Mouse (Mus musculus): ENCODE measurements around the gene C2cd4b. TPM values are rescaled to one million over a fixed set of nuclear protein-coding genes. Genes with fewer than 3 reads are reported as not detected.
"Not testable (repeated sequence)": the region's sequence is repeated elsewhere in the genome, so short reads cannot be mapped to it uniquely, and the experiment has no call there.

C2cd4b gene
- polyA plus RNA-seq, 1 experiment from 2014 or later = 2.3 TPM

DNA sequence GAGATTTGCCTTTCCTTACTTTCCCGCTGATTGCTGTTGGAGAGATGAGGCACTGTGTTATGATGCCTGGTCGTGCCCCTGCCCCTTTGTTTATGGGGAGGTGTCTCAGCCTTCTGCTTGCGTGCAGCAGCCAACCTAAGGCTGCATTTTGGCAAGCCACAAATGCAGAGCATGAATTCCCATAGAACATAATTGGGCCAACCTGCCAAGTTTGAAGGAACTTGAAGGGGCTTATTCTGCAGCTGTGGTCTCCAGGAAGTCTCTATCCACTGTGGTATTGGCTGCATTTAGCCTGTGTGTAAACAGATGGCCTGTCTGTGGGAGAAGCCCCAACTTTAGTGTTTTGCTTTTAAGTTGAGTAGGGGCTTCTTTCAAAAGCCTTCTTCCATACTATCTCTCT lies 4.5 kb upstream of the C2cd4b start:
- H3K9me3 ChIP-seq = no peaks in the 10 kb centered on the region
- peaks cover 19% of the 10 kb centered on the region for H3K27me3 ChIP-seq (ENCODE audit: insufficient read depth, poor library complexity, severe bottlenecking)
- H3K27ac ChIP-seq = no peak overlapping the region
- 78% methylated on average over 3 of the region's 3 CpGs for WGBS
- H3K4me3 ChIP-seq = no peak overlapping the region
- H3K36me3 ChIP-seq = no peaks in the 10 kb centered on the region
- H3K4me1 ChIP-seq = peaks cover 18% of the 10 kb centered on the region
- no peak for DNase-seq (ENCODE audit: low spot score)

DNA sequence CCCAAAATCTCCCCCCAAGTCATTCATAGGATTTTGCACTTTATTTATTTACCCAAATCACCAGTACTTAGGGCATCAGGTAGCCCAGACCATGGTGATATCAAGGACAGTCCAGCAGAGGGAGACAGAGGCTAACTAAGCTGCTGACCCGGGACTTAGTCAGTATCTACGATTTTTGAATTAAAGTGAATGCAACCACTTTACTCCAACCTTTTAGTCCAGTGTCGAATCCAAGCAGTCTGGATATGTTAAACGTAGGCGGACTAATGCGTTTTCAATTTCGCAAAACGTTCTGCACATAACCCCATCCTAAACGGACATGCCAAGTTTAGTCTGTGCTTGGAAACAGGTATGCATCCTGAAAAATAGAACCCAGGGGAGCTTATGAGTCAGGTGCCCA lies 551 bp upstream of the C2cd4b start:
- Histone ChIP-seq H3K27me3 (ENCODE audit: insufficient read depth, poor library complexity, severe bottlenecking) (peaks cover 32% of the 10 kb centered on the region), H3K4me3 (peak overlapping the region; percentile 71), H3K4me1 (peaks cover 18% of the 10 kb centered on the region), H3K9me3 (peaks cover 3% of the 10 kb centered on the region; the same call in 1 of the 2 replicates), H3K27ac (no peak overlapping the region), H3K36me3 (no peaks in the 10 kb centered on the region)
- no peak for DNase-seq (ENCODE audit: low spot score)
- 5% methylated on average over 9 of the region's 9 CpGs for WGBS

DNA sequence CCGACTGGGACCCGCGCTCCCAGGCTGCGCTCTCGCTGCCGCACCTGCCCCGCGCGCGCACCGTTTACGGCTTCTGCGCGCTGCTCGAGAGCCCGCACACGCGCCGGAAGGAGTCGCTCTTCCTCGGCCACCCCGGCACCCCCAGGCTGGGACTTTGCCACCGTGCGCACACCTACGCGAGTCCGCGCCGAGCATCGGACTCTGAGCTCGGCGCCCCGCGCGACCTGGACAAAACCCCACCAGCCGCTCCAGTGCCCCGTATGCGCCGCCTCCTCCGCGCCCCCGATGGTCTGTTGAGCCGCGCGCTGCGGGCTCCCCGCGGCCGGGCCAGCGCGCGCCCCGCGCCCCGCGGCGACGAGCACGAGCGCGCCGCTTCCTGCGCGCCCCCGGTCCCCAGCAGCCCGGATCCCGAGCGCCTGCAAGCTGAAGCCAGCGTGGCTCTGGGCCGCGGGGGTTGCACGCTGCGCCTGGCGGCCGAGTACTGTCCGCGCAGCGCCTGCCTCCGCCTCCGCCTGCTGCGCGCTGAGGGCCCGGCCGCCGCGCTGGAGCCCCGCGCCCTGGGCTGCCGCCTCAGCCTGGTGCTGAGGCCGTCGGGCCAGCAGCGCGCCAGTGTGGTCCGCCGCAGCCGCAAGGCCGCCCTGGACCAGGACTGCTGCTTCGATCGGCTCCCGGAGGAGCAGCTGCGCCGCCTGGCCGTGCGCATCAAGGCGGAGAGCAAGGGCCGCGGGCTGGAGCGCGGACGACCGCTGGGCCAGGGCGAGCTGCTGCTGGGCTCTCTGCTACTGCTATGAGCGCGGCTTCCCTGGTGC lies 923 bp downstream of the C2cd4b start:
- peaks cover 16% of the 10 kb centered on the region for H3K4me1 ChIP-seq
- H3K36me3 ChIP-seq, H3K9me3 ChIP-seq: not testable (repeated sequence)
- peak overlapping the region; percentile 71 for H3K4me3 ChIP-seq
- WGBS = 2% methylated on average over 107 of the region's 114 CpGs
- H3K27me3 ChIP-seq (ENCODE audit: insufficient read depth, poor library complexity, severe bottlenecking) = peaks cover 32% of the 10 kb centered on the region
- H3K27ac ChIP-seq = peak overlapping the region; percentile 86
- DNase-seq (ENCODE audit: low spot score) = peak; percentile 81

DNA sequence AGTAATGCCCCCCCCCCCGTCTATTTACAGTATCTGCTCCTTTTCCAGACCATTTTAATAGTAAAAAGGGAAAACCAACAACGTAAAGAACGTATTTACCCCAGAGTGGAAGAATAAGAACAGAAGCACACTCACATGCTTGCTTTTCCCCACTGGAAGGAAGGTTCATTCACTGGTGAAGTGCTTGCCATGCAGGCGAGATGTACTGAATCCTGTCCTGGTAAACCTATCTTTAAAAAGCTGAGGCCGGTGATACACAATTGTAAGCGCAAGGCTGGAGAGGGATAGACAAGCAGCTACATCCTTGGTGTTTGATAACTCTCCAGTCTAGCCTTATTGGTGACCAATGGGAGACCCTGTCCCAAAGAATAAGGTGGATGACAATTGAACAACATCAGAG lies 1.8 kb downstream of the C2cd4b start:
- Histone ChIP-seq H3K27ac (peak overlapping the region; percentile 86; the same call in 1 of the 2 replicates), H3K9me3 (peaks cover 3% of the 10 kb centered on the region; the same call in 1 of the 2 replicates), H3K36me3 (no peaks in the 10 kb centered on the region), H3K4me1 (peaks cover 21% of the 10 kb centered on the region), H3K27me3 (ENCODE audit: insufficient read depth, poor library complexity, severe bottlenecking) (peaks cover 32% of the 10 kb centered on the region), H3K4me3 (peak overlapping the region; percentile 71)
- DNase-seq (ENCODE audit: low spot score) = peak; percentile 69
- WGBS = 61% methylated on average over 6 of the region's 6 CpGs

- H3K27me3 ChIP-seq (ENCODE audit: insufficient read depth, poor library complexity, severe bottlenecking) = peaks cover 23% of the 10 kb centered on the region
- H3K27ac ChIP-seq = no peak overlapping the region
- peak; percentile 67 for DNase-seq (ENCODE audit: low spot score)
- peaks cover 34% of the 10 kb centered on the region for H3K4me1 ChIP-seq
- WGBS = 72% methylated on average over 4 of the region's 4 CpGs
- H3K4me3 ChIP-seq = no peak overlapping the region
- peaks cover 3% of the 10 kb centered on the region; the same call in 1 of the 2 replicates for H3K9me3 ChIP-seq
- no peaks in the 10 kb centered on the region for H3K36me3 ChIP-seq
These were observed 4.1 kb downstream of the C2cd4b start for GRCm38 (mm10) chr9:67763326-67763725.

DNA sequence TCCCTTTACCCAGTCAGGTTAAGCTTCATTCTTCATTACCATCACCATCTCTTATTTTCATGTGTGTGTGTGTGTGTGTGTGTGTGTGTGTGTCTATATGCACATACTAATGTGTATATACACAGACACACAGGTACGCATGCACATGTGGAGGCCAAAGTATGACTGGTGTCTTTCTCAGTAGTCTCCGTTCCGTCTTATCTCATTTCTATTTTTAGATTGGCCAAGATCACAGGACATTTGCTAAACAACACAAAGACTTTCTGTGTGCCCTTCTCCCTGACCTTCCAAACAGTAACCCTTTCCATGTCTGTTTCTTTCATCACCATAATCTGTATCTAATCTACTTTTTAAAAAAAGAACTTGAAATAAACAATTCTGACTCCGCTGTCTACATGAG lies 7.2 kb downstream of the C2cd4b start:
- Histone ChIP-seq H3K36me3 (no peaks in the 10 kb centered on the region), H3K4me3 (no peak overlapping the region), H3K9me3 (peaks cover 3% of the 10 kb centered on the region; the same call in 1 of the 2 replicates), H3K27ac (peak overlapping the region; percentile 88), H3K27me3 (ENCODE audit: insufficient read depth, poor library complexity, severe bottlenecking) (peaks cover 2% of the 10 kb centered on the region; the same call in 1 of the 2 replicates), H3K4me1 (peaks cover 22% of the 10 kb centered on the region)
- DNase-seq (ENCODE audit: low spot score) = peak; percentile 62
- WGBS = 23% methylated on average over 4 of the region's 4 CpGs

GRCm38 (mm10) chr9:67766948-67767347 lies 7.7 kb downstream of the C2cd4b start:
- H3K9me3 ChIP-seq = peaks cover 3% of the 10 kb centered on the region; the same call in 1 of the 2 replicates
- H3K27ac ChIP-seq = peak overlapping the region; percentile 88
- DNase-seq (ENCODE audit: low spot score) = no peak

GRCm38 (mm10) chr9:67768843-67769242 lies 9.6 kb downstream of the C2cd4b start:
- WGBS = 82% methylated on average over 4 of the region's 4 CpGs
- DNase-seq (ENCODE audit: low spot score) = no peak
- H3K27me3 ChIP-seq (ENCODE audit: insufficient read depth, poor library complexity, severe bottlenecking) = no peaks in the 10 kb centered on the region
- H3K4me3 ChIP-seq = no peak overlapping the region
- no peaks in the 10 kb centered on the region for H3K9me3 ChIP-seq
- no peak overlapping the region for H3K27ac ChIP-seq
- H3K4me1 ChIP-seq = peaks cover 28% of the 10 kb centered on the region
- H3K36me3 ChIP-seq = no peaks in the 10 kb centered on the region

More at GRCm38 (mm10) chr9:67766948-67767347, 7.7 kb downstream of the C2cd4b start:
- Histone ChIP-seq H3K27me3 (ENCODE audit: insufficient read depth, poor library complexity, severe bottlenecking) (no peaks in the 10 kb centered on the region), H3K4me1 (peaks cover 28% of the 10 kb centered on the region), H3K4me3 (no peak overlapping the region; the same call in 1 of the 2 replicates), H3K36me3 (no peaks in the 10 kb centered on the region)
- WGBS = 33% methylated on average over 3 of the region's 3 CpGs

GRCm38 (mm10) chr9:67769401-67769800 lies 10.2 kb downstream of the C2cd4b start:
- Histone ChIP-seq H3K36me3 (no peaks in the 10 kb centered on the region), H3K27me3 (ENCODE audit: insufficient read depth, poor library complexity, severe bottlenecking) (peaks cover 4% of the 10 kb centered on the region; the same call in 1 of the 2 replicates), H3K27ac (no peak overlapping the region), H3K4me1 (peaks cover 28% of the 10 kb centered on the region), H3K9me3 (no peaks in the 10 kb centered on the region), H3K4me3 (no peak overlapping the region)
- peak; percentile 58 for DNase-seq (ENCODE audit: low spot score)
- 54% methylated on average over 1 of the region's 1 CpGs for WGBS

DNA sequence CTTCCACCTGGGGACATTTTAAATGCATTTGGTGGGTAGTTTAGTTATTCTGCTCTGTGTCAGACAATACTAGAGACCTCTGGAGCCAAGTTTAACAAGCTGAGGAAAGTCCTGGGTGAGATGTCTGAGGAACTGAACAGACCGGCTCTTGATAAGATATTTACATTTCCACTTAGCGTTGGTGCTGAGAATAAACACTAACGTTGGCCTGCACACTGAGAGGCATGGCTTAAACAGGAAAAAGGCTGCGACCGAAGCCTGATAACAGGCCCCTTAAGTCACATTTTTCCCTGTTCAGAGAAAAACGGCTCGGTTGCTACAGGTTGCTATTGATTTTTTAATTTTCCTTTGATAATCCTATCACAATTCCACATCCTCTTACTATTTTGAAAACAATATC lies 12.1 kb downstream of the C2cd4b start:
- 0 out of 2 replicates have a peak overlapping the region, but pooled peaks have one; percentile 16 for H3K27ac ChIP-seq
- peaks cover 4% of the 10 kb centered on the region; the same call in 1 of the 2 replicates for H3K27me3 ChIP-seq (ENCODE audit: insufficient read depth, poor library complexity, severe bottlenecking)
- H3K4me1 ChIP-seq = peaks cover 20% of the 10 kb centered on the region
- no peak for DNase-seq (ENCODE audit: low spot score)
- no peak overlapping the region for H3K4me3 ChIP-seq
- H3K36me3 ChIP-seq = no peaks in the 10 kb centered on the region
- WGBS = 23% methylated on average over 7 of the region's 7 CpGs
- no peaks in the 10 kb centered on the region for H3K9me3 ChIP-seq

DNA sequence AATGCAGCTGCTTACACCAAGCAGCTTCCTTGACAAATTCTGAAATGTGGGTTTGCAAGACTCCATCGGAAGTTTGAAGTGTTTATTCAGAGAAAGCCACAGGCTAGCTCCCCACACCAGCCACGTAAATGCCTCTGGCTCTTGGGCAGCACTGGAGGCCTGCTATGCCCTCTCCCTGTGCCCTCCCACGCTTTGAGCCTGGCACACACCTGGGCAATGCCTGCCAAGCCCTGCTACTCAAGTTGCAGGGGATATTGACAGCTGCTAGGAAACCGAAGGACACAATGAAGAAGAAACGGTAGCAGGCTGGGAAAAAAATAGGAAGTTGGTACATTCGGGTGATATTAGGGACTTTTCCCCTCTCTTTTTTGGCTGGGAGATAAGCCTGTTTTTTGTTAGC lies 15.0 kb downstream of the C2cd4b start:
- peaks cover 4% of the 10 kb centered on the region; the same call in 1 of the 2 replicates for H3K27me3 ChIP-seq (ENCODE audit: insufficient read depth, poor library complexity, severe bottlenecking)
- no peak for DNase-seq (ENCODE audit: low spot score)
- no peaks in the 10 kb centered on the region for H3K36me3 ChIP-seq
- 74% methylated on average over 6 of the region's 6 CpGs for WGBS
- no peak overlapping the region for H3K4me3 ChIP-seq
- H3K27ac ChIP-seq = no peak overlapping the region
- no peaks in the 10 kb centered on the region for H3K9me3 ChIP-seq
- peaks cover 14% of the 10 kb centered on the region; the same call in 1 of the 2 replicates for H3K4me1 ChIP-seq

GRCm38 (mm10) chr9:67778553-67778952 lies 19.3 kb downstream of the C2cd4b start:
- no peaks in the 10 kb centered on the region for H3K9me3 ChIP-seq
- DNase-seq (ENCODE audit: low spot score) = no peak
- WGBS = 47% methylated on average over 8 of the region's 8 CpGs
- H3K4me1 ChIP-seq = peaks cover 4% of the 10 kb centered on the region; the same call in 1 of the 2 replicates
- H3K4me3 ChIP-seq = no peak overlapping the region
- no peak overlapping the region for H3K27ac ChIP-seq
- peaks cover 18% of the 10 kb centered on the region; the same call in 1 of the 2 replicates for H3K27me3 ChIP-seq (ENCODE audit: insufficient read depth, poor library complexity, severe bottlenecking)
- no peaks in the 10 kb centered on the region for H3K36me3 ChIP-seq

DNA sequence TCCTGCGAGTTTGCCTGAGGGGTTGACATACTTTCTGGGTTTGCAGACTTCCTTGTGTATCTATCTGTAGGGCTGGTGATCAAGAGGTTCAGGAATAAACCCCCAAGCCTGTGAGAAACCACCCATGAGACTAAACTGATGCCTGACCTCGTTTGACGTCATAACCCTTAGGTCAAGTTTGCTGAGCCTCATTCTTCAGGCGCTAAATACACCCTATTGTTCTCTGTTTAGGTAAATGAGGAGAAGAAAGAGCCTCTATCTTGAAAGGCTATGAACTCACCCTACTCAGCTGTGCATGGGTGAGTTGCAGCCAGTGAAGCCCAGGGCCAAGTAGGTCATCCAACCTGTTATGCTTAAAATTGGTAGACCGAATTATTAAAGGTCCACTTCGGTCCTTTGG lies 23.5 kb downstream of the C2cd4b start:
- Histone ChIP-seq H3K36me3 (no peaks in the 10 kb centered on the region), H3K27ac (no peak overlapping the region), H3K9me3 (peaks cover 3% of the 10 kb centered on the region; the same call in 1 of the 2 replicates), H3K4me3 (no peak overlapping the region), H3K4me1 (peaks cover 4% of the 10 kb centered on the region; the same call in 1 of the 2 replicates), H3K27me3 (ENCODE audit: insufficient read depth, poor library complexity, severe bottlenecking) (peaks cover 14% of the 10 kb centered on the region; the same call in 1 of the 2 replicates)
- WGBS = 70% methylated on average over 6 of the region's 6 CpGs
- no peak for DNase-seq (ENCODE audit: low spot score)
